11 mouse cellular contexts compared by ENCODE assay signal in genomic region chr14:66493691-66494121, GRCm38 (mm10).
DNase-seq lines count a peak whose midpoint lies in the region; ATAC-seq and TF ChIP-seq lines count a peak whose summit lies in the region.
"Had no signal": no experiment of that assay in that cellular context is flagged by ENCODE, and none has a peak within 500 bp of the region (broad histone marks: within the 10 kb centered on the region; RNA-seq: fewer than 3 reads in every experiment).

No protein-coding gene starts in this region.

- no peak overlapping the region for H3K4me3 ChIP-seq in G1E (ENCODE audit: low read depth, low read length)
- no peak overlapping the region for H3K4me3 ChIP-seq in hindbrain, embryonic 12.5 days
- no peak overlapping the region for H3K4me3 ChIP-seq in midbrain, embryonic 16.5 days (ENCODE audit: low read depth, low read length)
- H3K4me3 ChIP-seq: liver, embryonic 15.5 days had no signal

- 0 out of 2 replicates have a peak overlapping the region, but pooled peaks have one; percentile 23 for H3K9ac ChIP-seq in hindbrain, embryonic 12.5 days
- H3K9ac ChIP-seq in midbrain, embryonic 16.5 days (ENCODE audit: low read depth, low read length), result no peak overlapping the region; the same call in 1 of the 2 replicates
- H3K9ac ChIP-seq: liver, embryonic 15.5 days had no signal

- no peaks in the 10 kb centered on the region for H3K36me3 ChIP-seq in G1E (replicated peaks)
- no peaks in the 10 kb centered on the region for H3K36me3 ChIP-seq in hindbrain, embryonic 12.5 days
- H3K36me3 ChIP-seq in midbrain, embryonic 16.5 days (ENCODE audit: control insufficient read depth, insufficient read depth, low read length), result no peaks in the 10 kb centered on the region
- H3K36me3 ChIP-seq: liver, embryonic 15.5 days had no signal

- peak overlapping the region; percentile 93 for H3K27ac ChIP-seq in hindbrain, embryonic 12.5 days
- peak overlapping the region; percentile 81 for H3K27ac ChIP-seq in midbrain, embryonic 16.5 days (ENCODE audit: low read length)
- H3K27ac ChIP-seq: liver, embryonic 15.5 days had no signal

- peak; percentile 36 for ATAC-seq in G1E (ENCODE audit: extremely low read depth, insufficient number of reproducible peaks, low FRiP score, poor library complexity, severe bottlenecking)
- peak; percentile 40; the same call in 1 of the 2 replicates for ATAC-seq in hindbrain, embryonic 12.5 days (ENCODE audit: low FRiP score)
- ATAC-seq in midbrain, embryonic 16.5 days, result no peak

- H3K4me2 ChIP-seq in hindbrain, embryonic 12.5 days (replicated peaks), result peak overlapping the region; percentile 29
- peak overlapping the region; percentile 25 for H3K4me2 ChIP-seq in midbrain, embryonic 16.5 days (ENCODE audit: low read length)
- H3K4me2 ChIP-seq: heart, embryonic 11.5 days; liver, embryonic 15.5 days had no signal

- H3K9me3 ChIP-seq in G1E (replicated peaks), result no peaks in the 10 kb centered on the region
- H3K9me3 ChIP-seq in hindbrain, embryonic 12.5 days (replicated peaks), result no peaks in the 10 kb centered on the region
- H3K9me3 ChIP-seq in midbrain, embryonic 16.5 days (replicated peaks; ENCODE audit: control insufficient read depth, low read length, poor library complexity, severe bottlenecking), result no peaks in the 10 kb centered on the region
- H3K9me3 ChIP-seq: liver, embryonic 15.5 days had no signal

- 20% methylated on average over 4 of the region's 4 CpGs for WGBS in hindbrain, embryonic 12.5 days
- 9% methylated on average over 4 of the region's 4 CpGs for WGBS in midbrain, embryonic 16.5 days

- no peak for TF ChIP-seq CTCF in G1E (IDR thresholded peaks at IDR 0.05; ENCODE audit: low read depth, low read length)

- H3K4me1 ChIP-seq in G1E (ENCODE audit: insufficient read depth, low read depth, low read length), result peaks cover 30% of the 10 kb centered on the region
- H3K4me1 ChIP-seq in hindbrain, embryonic 12.5 days, result peaks cover 37% of the 10 kb centered on the region
- H3K4me1 ChIP-seq in midbrain, embryonic 16.5 days (ENCODE audit: control insufficient read depth, insufficient read depth, low read length), result peaks cover 26% of the 10 kb centered on the region
- H3K4me1 ChIP-seq: liver, embryonic 15.5 days had no signal

- DNase-seq in G1E (ENCODE audit: low spot score) (no peak), adipocyte (ENCODE audit: low spot score) (no peak)
- peak; percentile 32 for DNase-seq in embryo, embryonic 9.5 days (ENCODE audit: extremely low spot score)
- no peak for DNase-seq in right cerebral cortex, adult 18-20 months
- DNase-seq in spleen, postnatal 36 days (ENCODE audit: low spot score in 2 of 2), result no peak
- DNase-seq in layer of hippocampus, postnatal 14 days (ENCODE audit: low spot score in 2 of 2), result no peak
- DNase-seq: adrenal gland, adult 8-10 months had no signal

- no peaks in the 10 kb centered on the region for H3K27me3 ChIP-seq in G1E (ENCODE audit: insufficient read depth, low read length)
- no peaks in the 10 kb centered on the region for H3K27me3 ChIP-seq in hindbrain, embryonic 12.5 days
- H3K27me3 ChIP-seq in midbrain, embryonic 16.5 days (ENCODE audit: control insufficient read depth, insufficient read depth, low read depth, low read length), result no peaks in the 10 kb centered on the region
- H3K27me3 ChIP-seq: liver, embryonic 15.5 days had no signal
